Mouse (Mus musculus): ENCODE measurements at regions not wholly inside any gene's neighbourhood (a gene's known extent, or its start where the extent isn't known, plus 50 kb on each side); places are given as distances from the start of the nearest gene placed in this dataset.
"Not testable (repeated sequence)": the region's sequence is repeated elsewhere in the genome, so short reads cannot be mapped to it uniquely, and the experiment has no call there.

DNA sequence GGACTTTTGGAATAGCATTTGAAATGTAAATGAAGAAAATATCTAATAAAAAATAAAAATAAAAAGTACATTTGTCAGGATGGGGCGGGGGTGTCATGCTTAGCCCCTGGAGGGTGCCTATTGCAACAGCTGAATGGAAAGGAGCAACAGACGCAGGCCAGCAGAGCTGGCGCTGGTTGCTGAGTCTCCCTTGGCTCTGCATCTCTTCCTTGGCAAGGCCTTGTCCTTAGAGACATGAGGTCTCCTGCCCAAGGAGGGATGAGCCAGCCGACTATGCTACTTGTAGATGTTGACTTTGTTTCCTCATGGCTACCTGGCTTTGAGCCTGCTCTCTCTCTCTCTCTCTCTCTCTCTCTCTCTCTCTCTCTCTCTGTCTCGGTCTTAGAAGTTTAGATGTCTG is 166.4 kb downstream of the Opa1 start:
- no peak for DNase-seq (ENCODE audit: low spot score)

DNA sequence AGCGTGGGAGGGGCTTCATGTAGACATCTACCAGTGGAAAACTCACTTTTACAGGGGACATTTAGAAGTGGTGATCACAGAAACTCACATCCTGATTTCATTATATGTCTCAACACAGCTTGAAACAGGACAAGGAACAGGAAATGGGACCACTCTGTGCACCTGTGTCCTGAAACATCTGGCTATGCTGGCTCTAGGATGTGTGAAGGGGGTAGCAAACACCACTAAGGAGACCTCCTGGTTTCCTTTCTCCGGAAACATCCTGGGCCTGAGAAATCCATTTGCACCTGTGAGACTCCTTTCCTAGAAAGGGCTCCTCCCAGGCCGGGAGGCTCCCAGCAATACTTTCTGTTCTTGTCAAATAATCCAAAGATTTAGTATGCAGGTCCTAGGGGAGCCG is 167.1 kb downstream of the Opa1 start:
- DNase-seq (ENCODE audit: low spot score) = no peak

DNA sequence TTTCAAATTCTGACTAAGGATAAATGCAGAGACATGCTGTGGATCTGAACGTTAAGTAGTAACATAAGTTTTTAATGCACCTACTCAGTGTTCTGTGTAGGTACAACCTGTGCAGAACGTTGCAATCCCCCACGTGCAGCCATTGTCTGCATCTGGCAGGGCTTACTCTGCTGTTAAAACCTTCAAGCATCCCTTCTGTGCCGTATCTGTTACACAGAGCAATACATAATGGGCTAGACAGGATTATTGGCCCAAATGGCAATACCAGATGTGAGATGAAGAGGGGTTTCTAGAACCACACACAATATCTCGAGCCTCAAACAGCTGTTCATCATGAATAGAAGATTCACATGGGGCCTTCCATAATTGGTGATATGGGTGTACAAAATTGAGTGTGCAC is 170.0 kb downstream of the Opa1 start:
- no peak for DNase-seq (ENCODE audit: low spot score)

DNA sequence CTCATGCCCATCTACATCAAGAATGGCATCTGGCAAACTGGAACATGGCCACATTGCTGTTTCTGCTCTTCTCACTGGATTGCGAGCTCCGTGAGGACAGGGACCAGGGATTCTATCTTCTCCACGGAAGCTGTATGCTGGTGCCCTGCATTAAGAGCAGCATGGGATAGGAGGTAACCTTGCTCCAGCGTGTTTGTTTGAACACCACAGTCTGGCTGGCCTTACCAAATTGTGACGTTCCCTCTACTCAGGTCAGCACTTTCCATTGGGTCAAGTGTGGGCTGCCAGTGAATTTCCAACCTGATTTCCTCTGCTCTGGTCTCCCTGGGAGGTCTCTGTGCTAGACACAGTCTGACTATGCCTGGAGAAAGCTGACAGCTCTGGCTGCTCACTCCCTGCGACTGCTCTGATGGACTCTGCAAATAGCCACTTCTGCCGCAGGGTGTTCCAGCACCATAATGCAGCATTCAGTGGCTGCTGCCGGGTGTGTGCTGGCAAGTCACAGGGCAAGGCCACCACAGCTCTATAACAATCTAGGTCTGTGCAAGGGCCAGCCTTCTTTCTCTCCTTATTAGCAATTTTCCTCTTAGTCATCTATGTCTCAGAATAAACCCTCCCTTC is 175.6 kb downstream of the Opa1 start:
- no peak for DNase-seq (ENCODE audit: low spot score)

DNA sequence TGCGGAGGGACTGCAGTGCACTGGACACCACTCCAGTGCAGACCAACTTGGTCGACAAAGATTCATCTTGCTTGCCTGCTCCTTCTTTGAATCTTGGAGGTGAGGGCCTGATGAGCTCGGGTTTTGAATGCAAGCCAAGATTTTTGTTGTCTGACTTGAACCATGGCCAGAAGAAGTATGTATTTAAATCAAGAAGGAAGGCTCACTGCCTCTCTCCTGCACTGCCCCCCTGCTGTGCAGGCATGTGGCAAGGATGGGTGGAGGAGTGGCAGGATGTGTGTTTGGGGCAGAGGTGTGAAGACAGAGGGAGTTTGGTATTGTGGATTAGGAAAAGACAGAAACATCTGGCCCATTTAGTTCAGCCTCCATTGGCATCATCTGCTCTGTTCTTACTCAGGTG is 179.1 kb downstream of the Opa1 start:
- DNase-seq (ENCODE audit: low spot score) = no peak

DNA sequence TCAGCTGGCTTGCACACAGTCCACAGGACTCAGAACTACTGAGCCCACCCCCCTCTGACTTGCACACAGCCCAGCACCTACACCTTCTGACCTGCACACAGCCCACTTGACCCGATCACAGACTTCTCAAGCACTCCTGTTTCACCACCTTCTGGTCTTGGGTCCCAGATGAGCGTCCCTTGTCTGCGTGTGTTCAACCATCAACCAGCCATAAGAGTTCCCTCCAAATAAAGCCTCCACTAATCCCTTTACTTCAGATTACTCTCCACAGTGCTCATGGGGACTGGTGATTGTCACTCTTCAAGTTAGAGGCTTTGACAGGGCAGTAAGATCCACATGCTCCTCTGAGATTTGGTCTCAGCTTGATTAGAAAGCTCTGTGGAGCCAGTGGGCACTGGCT is 180.3 kb downstream of the Opa1 start:
- DNase-seq (ENCODE audit: low spot score) = no peak

DNA sequence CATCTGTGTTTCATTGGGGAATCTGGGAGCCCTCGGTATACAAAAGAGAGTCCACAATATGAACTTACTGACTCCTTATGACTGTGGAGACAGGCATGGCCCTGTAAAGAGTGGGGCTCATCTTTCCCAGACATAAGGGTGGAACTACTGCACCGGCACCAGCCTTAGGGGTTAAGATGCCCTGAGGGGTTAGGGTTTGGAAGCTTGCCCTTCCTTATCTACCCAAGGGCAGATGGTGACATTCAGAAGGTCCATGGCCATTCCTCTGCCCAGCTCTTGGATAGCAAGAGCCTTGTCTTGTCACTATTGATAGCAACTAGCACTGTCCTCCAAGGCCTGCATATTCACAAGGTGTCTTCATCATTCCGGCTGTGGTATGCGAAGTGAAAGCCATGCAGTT is 181.5 kb downstream of the Opa1 start:
- no peak for DNase-seq (ENCODE audit: low spot score)

DNA sequence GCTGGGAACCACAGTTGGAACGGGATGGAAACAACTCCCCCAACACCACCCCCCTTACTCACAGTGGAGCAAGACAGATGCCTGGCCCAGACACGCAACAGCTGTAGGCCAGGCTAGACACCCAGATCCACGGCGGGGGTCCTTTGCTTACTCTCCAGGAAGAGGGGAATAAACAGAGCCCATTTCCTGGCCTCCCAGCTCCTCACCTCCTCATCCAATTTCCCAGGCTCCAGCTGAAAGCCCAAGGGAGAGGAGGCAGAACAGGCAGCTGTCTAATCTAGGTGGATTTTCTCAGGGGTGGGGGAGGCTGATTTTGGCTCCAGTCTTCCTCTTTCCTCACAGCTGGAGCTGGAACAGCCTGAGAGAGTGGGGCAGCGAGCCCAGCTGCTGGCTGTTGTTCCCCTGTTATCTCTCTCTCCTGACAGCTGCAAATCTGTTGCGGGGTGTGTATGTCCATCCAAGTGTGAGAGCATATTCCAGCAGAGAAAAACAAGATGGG is 182.7 kb downstream of the Opa1 start:
- no peak for DNase-seq (ENCODE audit: low spot score)

DNA sequence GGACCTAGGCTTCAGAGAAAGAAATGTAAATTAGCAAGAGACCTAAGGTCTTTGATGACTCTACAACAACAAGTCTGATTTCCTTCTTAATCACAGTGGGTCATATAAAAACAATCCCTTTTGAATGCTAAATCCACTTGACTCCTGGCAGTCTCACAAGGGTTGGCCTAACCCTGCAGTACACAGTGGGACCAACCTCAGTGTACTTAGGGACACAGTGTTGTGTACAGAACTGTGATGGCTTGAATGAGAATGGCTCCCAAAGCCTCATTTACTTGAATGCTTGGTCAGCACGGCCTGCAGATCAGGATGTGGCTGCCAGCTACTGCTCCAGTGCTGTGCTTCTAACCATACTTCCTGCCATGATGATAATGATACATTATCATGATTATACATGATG is 185.2 kb downstream of the Opa1 start:
- DNase-seq (ENCODE audit: low spot score) = no peak

DNA sequence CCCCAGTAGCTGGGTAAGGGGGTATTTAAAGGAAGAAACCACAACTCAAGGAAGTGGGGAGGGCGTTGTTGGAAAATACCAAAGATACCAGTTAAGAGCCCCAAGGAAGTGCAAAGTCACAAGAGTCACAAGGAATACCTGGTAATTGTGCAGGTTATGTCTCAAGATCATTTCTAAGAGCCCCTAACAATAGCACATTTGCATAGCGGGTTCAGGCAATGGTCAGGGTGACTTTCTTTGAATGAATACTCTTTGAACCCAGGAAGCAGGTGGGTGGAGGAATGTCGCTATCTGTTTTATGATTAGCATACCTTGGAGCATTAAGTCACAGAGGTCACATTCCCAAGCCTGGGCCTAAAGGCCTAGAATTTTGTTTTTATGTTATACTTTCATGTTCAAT is 186.7 kb downstream of the Opa1 start:
- not testable (repeated sequence) for DNase-seq (ENCODE audit: low spot score)

DNA sequence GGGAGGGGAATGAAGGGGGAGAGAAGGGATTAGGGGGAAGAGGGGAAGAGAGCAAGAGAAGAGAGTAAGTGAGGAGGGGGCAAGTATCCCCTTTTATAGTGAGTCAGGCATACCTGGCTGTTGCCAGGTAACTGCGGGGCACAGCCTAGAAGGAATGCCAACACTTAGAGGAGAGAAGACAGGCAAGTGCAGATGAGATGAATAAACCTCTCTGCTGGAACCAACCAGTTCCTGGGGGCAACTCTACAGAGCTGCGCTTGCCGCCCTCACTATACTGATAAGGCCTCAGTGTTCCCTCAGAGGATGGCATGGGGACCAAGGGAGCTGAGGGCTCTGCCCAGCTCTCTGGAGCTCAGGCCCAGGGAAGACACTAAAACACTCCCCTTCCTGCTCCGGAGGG is 192.2 kb downstream of the Opa1 start:
- no peak for DNase-seq (ENCODE audit: low spot score)

DNA sequence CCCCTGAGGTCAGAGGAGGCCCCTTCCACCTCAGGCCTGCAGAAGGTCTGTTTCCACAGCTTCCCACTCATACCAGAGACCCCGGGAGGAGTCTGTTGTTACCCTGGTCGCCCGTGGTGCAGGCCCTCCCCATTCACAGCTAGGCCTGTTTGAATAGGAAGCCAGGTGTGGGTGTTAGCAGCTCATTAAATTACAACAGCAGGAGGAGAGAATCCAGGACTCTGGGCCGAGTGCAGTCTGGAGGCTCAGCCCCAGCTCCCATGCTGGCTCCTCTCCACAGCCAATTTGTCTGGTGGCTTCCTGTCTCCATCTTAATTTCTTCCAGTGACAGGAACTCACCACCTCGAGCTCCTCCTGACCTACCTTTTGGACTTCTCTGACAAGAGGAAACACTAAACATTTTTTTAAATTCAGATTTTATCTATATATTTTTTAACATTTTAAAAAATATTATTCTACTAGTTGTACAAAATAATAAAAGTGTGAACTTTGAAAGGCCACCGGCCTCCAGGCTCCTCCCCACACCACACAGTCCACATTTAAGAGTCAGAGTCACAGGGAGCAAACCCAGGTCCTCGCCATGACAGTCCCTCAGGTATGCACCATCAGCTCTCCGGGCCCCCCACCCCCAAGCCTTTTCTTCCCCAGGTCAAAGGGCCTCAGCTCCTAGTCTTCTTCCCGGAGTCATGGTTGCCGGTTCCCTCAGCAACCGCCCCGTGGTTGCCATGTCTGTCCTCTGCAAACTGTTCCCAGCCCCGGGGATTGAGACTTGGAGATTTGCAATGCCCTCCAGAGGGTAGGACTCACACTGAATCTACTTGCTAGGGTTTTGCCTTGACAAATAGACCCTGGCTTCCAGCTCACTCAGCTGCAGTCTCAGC is 192.8 kb downstream of the Opa1 start:
- no peak for DNase-seq (ENCODE audit: low spot score)

DNA sequence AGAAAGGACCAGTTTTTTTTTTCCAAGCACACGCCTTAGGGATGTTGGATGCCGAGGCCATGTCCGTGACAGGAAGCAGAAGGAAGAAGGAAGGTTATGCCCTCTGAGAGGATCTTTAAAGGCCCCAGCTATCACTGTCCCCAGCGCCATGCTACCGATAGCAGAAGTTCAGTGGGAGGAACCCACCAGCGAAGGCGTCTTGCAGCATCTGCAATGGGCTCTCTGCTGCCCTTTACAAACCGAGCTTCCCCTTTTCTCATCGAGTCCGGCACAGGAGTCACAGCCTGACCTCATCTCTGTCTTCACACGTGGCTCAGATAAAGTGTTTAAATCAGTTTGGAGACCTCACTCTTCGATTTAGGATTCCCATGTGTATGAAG is 193.5 kb downstream of the Opa1 start:
- DNase-seq (ENCODE audit: low spot score) = no peak

DNA sequence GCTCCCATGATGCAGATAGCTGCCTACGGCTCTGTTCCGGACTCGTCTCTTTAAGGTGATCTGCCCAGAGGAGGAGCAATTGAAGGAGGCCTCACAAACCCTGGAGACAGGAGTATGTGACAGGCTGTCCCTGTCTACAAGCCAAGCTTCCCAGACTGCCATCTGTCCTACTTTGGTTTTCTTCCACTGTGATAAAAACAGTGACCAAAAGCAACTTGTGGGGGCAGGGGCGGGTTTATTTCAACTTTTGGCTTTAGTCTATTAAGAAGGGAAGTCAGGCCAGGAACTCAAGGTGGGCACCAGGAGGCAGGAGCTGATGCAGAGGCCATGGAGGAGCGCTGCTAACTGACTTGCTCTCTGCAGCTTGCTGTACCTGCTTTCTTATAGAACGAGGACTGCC is 193.9 kb downstream of the Opa1 start:
- no peak for DNase-seq (ENCODE audit: low spot score)

DNA sequence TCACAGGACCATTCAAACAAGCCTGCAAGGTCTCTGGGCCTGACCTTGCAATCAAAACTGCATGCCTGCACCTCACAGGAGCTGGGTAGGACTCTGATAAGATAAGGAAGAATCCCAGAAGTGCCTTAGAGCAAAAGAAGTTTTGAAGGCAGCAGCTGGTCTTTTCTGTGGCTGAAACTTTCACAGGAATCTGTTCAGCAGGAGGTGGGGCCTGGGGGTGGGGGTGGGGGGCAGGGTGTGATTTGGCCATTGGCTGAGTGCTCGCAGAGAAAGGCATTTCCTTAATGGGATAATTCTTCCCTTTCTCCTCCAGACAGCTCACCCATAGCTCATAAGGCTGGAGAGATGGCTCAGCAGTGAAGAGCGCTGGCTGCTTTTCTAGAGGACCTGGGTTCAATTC is 195.8 kb downstream of the Opa1 start:
- no peak for DNase-seq (ENCODE audit: low spot score)

DNA sequence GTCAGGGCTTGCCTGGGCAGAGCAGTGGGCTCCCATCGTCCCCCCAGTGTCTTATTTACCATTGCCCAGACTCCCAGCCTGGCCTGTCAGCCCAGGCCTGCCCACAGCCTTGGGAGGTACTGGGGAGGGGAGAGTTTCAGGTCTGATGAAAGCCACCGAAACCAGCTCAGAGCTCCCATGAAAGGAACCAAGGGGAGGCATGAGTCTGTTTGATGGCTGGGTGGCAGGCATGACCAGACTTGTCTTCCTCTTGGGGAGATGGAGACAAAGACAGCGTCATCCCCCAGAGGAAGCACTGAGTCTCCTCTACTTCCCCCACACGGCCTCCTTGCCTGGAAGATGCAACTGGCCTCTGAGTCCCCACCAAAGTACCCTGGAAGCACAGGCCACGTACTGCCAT is 196.7 kb downstream of the Opa1 start:
- DNase-seq (ENCODE audit: low spot score) = no peak

DNA sequence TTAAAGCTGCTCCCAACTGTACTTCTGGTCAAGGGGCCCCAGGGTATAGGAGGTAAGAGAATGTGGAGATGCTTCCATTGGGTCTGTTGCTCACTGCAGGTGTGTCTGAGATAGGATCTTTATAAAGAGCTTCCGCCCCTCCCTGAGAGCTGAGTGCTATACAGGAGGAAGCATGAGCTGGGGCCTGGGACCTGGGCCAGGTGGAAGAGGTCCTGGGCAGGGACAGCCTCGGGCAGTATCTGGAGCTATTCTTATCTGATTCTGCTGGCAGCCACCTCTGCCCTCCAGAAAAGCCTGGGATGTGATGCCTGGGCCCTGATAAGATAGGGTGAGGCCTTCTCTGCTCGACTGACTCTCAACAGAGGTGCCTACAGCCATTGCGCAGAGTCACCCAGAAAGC is 203.3 kb downstream of the Opa1 start:
- DNase-seq (ENCODE audit: low spot score) = peak; percentile 42

DNA sequence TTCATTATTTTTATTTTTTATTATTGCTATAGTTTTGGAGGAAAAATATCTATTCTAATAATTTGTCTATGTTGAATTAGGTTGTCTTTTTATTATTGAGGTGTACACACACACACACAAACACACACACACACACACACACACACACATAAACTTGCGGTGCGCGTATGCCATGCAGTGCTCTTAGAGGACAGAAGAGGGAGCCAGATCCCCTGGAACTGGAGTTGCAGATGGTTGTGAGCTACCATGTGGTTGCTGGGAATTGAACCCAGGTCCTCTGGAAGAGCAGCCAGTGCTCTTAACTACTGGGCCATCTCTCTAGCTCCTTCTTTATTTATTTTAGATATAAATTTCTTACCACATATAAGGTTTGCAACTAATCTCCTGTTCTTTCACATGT is 206.0 kb downstream of the Opa1 start:
- DNase-seq (ENCODE audit: low spot score) = no peak

DNA sequence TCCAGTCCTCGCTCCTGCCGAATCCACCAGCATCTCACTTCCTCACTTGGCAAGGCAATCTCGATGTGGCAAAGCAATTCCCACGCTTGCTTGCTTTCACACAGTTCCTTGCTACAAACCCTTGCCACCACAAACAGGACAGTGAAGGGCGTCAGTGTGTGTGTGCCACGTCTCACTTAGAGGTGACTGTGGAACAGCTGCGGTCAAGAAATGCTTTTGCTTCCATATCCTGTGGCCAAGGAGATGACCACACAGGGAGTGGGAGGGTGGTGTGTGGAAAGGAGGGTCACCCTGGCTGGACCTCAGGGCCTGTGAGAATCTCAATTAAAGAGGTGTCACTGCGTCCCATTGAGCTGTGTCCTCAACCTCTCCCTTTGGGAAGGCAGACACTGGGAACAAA is 207.4 kb downstream of the Opa1 start:
- no peak for DNase-seq (ENCODE audit: low spot score)

DNA sequence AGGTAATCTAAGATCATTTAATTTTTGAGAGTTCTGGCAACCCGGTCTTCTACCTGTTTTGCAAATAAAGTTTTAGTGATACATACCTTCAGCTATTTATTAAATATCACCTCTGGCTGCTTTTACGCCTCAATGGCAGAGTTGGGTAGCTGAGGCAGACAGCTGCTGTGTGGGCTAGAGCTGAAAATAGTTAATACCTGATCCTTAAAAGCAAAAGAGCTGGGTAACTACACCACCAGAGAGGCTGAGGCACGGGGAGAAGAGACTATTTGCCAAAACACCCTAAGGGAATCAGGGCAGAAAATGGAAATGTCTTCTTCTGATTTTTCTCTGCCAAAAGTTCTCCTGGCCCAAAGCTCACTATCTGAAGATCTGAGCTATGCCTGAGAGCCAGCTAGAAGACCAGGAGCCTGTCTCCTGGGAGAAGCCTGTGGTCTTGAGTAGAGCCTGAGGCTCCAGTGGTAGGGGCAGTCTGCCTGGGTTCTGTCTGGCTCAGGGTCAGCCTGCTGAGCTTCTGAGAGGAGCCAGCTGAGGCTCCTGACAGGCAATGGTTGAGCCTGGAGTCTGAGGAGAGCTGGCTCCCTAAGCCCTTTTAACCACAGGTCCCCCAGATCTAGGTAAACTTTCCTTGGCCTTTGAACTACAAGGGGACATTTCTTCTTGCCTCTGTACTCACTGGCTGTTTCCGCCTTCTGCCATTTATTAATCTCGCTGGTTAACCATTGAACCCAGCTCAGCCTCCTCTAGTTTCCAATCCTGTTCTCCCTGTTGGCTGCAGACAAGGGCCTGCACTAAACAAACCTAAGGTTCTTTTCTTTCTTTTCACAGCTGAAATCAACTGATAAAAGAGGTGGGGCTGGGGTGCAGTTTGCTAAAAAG is 208.7 kb downstream of the Opa1 start:
- DNase-seq (ENCODE audit: low spot score) = no peak

DNA sequence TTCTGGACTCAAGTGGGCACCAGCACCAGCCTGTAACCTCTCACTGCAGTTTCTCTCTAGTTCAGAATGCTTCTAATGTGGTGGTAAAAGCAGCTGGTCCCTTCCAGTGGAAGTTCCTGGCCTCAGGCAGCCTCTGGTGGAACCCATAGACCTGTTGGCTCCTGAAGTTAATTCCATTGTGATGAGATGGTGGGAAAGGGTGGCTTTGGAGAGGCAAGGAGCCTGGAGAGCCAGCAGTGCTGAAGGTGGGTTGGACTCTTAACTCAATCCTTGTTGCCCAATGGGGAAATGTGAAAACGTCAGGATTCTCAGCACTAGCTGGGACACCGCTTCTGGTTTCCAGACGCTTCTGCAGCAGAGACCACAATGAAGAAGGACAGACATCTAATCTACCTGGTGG is 210.9 kb downstream of the Opa1 start:
- DNase-seq (ENCODE audit: low spot score) = no peak

DNA sequence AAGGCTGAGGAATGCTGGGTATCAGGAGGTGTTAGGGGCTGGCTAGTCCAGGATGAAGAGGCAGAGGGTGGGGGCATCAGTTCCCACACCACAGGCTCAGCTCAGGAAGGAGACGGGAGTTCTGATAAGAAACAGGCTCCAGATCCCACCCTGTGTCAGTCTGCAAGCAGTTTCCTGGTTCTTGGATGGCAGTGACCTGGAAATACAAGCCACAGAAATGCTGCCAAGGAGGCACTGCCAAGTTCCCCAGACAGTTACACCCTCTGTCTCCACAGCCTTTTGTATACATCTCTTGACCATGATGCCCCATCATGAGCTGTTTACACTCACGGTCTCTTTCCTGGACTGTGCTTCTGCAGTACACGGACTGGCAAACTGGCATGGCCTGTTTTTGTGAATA is 220.1 kb downstream of the Opa1 start:
- no peak for DNase-seq (ENCODE audit: low spot score)

Measured in thymus, postnatal 0 days (tissue).